Mouse (Mus musculus) adrenal gland, adult (tissue): ENCODE results near the gene Ankrd26.
A peak's percentile ranks its signal among the peaks of the same experiment; 100 is the strongest.
"Not testable (repeated sequence)": the region's sequence is repeated elsewhere in the genome, so short reads cannot be mapped to it uniquely, and the experiment has no call there.

ENCODE experiments used
- DNase-seq, 2 experiments: peaks; one replicate each; pipeline ENCODE4 v3.0.0; 2022 to 2023; ENCODE audit warnings: low spot score in 1 of 2; ENCODE audit not compliant: inconsistent age in 2 of 2

Gene Ankrd26

DNA sequence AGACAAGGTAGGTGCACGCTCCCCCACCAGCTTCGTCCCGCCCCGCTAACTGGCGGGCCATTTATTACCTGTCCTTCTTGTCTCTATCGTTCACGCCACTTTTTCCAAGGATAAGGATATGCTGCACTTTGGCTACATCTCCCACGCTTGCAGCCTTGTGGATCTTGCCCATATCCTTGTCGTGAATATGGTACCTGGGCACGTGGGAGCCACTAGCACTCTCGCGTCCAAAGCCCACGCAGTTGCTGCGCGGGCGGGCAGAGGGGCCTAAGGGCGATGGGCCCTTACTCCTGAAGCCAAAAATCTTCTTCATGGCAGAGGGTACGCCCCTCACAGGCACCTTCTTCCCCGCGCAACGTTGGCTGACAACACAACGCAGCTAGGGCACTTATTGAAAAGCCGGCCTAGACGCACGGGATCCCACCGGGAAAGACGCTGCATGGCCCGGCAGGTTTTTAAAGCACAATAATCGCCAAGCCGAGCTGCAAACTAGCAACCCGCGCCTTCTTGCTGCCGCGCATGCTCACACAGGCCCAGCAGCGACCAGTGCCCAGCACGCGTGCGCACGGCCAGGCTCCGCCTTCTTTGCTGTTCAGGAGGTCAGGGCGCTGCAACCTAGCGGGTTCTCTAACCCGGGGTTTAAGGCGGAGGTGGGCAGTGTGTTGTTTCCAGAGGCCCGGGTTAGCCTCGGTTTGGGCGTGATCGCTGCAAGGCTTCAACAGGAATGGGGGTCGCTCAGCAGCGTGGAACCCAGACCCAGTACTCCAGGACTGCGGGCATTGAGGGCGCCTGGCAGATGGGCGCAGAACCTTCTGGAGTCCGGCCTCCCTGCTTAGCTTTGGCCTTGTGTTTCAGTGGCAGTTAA, at the start of gene Ankrd26:
TSS of gene Ankrd26 (minus strand) at position 482 of the 865 bp plus-strand sequence.
- peak; percentile 96 to 98 for DNase-seq

DNA sequence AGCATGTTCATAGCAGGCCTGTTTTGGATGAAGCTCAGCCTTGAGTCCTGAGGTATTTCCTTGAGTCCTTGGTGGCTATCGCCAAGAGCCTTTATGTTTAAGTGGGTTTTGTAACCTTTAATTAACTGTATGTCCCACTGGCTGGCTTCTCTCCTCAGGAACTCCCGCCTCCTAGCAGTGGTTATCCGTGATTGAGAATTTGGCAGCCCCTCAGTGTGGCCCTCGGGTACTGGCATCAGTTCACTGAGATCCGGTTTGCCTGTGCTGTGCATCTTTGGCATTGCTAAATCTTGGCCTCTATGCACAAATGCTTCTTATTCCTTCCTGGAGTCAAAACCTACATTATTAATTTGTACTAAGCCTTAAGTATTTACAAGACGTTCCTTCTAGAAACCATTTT, 46.9 kb upstream of the Ankrd26 start:
- no peak for DNase-seq

DNA sequence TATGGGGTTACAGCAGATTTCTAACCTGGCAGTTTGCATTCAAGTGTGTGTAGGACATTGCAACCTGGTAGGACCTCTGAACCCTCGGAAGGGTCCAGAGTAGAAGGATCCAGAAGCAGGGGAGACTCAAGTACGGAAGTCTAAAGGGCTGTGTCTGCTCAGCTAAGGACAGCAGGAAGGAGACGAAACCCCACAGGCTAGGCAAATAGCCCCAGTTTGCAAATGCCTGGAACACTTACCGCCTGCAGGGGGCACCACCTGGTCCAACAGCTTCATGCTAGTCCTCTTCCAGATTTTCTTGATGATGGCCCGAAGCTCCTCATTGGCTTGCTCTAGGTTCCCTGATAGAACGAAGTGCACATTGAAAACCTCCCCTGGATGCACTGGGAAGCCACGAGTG, 43.9 kb upstream of the Ankrd26 start:
- peak in 1 of 2 experiments; percentile 50 for DNase-seq

DNA sequence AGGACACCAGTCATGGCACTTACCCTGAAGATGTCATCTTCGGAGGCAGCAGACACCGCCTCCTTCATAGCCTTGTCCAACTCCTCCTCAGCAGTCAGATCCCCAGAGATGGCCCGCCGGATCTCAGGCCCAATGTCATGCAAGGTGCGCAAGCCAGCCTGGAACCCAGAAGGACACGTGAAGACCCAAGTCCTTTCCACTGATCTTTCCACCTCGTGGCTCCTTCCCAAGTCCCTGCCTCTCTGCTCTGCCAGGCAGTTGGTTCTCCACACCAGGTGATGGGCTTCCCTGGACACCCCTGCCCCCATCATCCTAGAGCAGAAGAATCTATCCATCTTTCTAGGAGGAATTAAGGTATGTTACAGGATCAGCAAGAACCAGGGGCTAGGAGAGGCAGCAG, 41.8 kb upstream of the Ankrd26 start:
- DNase-seq, result peak in 1 of 2 experiments; percentile 2

DNA sequence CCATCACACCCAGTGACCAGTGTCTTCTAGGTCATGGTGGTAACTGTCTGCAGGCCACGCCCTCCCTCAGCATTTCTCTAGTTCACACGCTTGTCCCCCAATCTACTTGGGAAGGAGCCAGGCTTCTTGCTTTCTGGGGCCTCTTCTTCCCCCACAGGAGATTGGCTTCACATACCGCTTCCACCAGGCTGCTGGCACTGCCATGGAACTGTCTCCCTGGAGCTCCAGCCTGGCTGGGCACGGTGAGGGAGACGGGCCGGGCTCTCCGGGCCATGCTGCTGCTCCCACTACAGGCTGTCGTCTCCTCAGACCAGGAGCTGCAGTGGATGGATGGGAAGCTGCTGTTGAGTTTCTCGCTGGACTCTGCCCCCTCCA, 33.6 kb upstream of the Ankrd26 start:
- DNase-seq, result no peak

DNA sequence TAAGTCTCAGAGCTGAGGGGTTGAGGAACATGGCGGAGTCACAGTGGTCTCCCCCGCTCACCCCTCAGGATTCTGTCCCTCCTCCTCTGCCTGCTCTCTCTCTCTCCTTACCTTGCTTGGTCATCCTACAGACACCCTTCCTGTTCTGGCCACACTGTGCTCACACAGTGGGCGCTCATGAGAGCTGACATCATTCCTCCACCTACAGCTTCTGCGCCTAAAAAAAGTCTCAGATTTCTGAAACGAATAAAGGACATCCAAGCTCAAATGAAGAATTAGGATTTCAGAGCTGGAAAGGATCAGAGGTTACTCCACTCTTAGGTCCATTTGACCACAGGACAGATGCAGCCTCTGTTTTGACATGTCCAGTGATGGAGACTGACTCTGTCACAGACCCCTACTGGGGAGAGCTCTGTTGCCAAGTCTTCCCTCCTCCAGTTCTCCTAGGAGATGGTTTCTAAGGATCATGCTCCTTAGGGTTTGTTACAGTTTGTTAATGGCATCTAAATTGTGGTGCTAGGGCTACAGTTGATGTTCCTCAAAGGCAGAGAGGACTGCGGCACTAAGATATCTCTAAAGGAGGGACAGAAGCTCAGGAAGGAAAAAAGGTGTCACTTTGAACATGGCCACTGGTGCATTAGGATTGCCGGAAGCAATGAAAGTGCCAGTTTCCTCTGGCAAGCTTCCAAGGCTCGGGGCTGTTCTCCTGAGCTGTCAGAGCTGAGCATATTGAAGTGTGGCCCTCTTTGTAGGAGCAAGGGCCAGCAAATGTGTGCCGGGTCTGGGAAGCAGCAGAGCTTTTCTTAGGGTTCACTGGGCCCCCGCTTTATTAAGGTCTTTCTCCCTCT, 33.0 kb upstream of the Ankrd26 start:
- no peak for DNase-seq

DNA sequence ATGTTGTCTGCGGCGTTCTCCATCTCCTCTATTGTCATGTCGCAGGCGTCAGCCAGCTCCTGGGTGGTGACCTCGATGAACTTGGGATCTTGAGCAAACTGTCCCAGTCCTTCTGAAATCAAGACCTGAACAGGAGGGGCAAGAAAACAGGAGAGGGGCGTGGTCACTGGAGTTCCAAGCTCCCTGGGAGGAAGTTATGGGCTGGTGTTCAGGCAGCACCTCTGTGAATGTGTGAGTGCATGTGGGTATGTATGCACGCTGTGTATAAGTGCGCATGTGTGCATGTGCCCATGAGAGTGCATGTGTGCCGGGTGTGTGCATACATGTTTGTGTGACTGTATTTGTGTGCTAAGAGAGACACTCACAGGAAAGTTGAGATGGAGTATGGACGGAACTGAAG, 32.0 kb upstream of the Ankrd26 start:
- DNase-seq, result no peak

DNA sequence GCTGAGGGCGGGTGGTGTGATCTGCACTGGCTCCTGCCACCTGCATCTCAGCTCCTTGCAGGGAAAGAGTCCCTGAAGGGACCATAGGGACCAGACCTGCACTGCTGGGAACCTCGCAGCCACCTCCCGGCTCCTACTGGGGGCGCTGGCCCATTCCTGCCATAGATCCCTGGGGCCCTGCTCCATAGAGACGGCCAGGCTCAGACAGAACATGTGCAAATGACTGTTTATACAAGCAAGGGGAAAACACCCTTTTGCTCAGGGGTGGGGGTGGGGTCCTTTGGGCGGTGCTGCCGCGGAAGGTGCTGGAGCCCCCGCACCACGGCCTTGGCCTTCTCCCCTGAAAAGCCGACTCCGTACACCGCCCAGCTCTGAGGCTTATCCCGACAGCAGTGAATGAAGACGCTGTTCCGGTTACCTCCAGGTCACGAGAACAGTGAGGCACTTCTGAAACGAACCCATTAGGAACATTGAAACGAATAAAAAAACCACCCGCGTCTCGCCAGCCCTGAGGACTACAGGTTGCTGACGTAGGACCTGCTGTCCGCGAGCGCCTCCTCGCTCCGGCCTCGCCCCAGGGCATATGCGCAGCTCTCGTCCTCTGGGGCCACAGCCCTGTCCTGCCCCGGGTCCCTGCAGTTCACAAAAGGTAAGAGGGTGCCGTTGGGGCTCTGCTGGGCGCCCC, 31.5 kb upstream of the Ankrd26 start:
- DNase-seq, result peak in 1 of 2 experiments; percentile 57

DNA sequence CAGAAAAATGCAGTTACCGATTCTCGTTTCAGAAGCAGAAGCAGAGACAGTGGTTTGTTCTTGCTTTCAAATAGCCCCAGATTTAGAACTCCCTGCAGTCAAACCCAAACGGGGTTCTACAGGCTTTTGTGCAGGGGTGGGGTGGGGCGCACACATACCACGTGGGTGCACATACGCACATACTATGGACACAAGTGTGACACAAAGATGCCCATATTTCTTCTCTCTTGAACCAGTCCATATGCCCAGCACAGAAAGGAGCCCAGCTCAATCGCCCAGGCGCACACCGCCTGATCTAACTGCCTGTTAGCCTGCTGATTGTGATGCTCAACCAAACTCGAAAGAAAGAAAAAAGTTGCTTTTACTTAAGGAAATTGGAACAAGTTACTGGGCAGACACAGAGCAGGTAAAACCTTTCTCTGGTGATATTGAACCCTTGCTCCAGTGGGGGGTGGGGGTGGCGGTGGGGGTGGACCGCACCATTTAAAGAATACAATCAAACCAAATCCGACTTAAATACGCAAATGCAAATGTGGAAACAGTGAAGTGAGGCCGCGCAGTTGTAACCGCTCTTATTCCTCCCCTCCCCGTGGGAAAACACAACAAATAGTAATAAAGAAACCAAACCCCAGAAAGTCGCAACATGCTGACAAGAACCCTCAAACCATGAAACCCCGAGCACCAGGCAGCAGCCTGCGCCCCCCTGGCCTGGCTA, 30.8 kb upstream of the Ankrd26 start:
- DNase-seq, result no peak

DNA sequence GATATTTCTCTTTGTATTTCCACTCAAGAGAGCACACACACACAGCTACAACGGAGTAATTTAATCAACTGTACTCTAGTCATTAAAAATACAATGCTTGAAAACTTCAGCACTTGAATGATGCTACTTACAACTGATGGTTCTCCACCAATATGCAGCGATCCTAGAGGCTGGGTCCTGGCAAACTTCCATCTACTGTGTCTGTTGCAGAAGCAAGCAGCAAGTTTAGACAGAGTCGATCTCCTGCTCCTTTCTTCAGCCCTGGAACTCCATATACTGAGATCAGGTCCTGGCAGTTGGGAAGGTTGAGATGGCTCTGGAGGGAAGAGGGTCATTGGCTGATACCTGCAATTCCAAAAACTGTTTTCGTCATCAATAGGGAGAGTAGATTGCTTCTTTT, 16.7 kb upstream of the Ankrd26 start:
- not testable (repeated sequence) for DNase-seq

DNA sequence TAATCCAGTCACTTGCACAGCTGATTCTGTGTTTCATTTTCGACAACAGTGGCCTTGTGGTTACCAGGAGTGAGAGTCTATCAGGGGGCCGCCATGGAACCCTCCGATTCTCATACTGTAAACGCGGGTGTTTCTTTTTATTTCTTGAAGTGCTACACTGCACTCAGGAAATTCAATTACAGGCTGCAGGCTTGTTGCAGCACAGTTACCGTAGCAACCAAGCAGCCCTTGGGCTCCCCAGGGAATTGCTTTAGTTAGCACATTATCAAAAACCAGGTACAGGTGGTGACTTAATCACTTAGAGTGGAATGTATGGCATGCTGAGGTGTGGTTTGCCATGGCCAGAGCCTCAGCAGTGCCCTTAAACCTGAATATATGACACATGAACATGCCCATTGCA, 12.3 kb upstream of the Ankrd26 start:
- no peak for DNase-seq

DNA sequence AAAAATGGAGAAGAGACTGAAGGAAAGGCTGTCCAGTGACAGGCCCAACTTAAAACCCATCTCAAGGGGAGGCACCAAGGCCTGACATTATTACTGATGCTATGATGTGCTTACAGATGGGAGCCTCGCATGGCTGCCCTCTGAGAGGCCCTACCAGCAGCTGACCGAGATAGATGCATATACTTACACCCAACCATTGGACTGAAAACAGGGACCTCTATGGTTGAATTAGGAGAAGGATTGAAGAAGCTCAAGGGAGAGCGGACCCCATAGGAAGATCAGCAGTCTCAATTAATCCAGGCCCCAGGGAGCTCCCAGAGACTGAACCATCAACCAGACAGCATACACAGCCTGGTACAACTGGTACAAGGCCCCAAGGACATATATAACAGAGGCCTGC, 5.8 kb upstream of the Ankrd26 start:
- DNase-seq, result no peak

DNA sequence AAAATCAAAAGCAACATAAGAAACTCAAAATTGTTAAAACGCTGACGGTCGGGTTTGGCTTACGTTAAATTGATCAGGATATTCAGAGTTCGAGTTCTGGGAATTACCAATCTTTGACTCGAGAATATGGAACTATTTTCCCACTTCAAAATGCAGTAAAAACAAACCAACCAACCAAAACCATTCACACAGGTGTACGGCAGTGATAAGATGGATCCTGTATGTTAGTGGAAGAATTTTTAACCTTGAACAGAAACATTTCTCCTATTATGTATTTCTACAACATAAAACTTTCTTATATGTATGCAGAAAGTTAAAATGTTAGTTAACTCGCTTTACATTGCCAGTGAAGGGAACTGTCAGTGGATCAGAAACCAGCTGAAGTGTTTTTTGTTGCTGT, 801 bp downstream of the Ankrd26 start:
- no peak for DNase-seq

DNA sequence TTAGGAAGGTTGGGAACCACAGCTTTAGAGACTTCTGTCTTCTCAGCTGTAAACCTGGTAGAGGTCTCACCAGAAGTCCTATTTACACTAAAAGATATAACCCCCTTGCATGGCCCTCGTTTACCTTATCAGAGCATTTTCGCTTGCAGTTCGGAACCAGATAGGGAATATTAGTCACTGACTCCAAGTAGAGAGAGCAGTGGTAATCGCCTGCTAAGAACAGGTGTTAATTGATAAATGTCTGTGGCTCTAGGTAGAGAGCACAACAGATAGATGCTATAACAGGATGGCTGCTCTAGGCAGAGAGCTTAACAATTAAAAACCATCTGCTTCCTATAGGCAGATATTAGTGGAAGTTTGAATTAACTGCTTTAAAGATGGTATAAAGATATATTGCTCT, 23.4 kb downstream of the Ankrd26 start:
- DNase-seq, result no peak

DNA sequence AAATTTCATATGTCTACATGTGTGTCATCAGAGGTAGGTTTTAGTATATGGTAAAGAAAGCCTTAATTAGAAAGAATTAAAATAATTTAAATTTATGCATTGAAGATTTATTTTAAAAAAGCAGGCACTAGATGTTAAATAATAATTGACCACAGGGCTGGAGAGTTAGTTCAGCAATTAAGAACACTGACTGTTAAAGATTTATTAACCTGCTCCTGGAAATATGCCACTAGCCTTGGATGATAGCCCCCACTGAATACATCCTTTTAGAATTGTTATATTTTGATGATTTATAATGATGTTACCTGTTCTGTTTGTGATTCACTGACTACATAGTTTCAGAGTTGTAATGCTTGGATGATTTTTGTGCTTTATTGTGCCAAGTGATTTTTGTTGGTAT, 24.8 kb downstream of the Ankrd26 start:
- DNase-seq, result not testable (repeated sequence)

DNA sequence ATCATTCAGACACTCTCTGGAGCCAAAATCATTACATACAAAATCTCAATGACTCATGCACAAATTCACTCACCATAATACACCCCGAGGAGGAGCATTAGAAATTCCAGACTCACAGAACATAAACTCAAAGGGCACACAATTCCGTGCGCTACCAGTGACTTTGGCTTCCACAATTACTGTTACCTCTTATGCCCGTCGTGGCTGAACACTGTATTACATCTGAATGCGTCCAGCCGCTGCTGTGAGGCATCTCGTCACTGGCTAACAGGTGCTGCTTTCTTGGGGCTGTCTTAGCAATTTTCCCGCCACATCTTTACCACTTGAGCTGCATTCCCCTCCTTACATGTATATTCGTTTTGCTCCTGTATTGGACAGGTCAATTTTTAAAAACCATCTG, 26.7 kb downstream of the Ankrd26 start:
- DNase-seq, result no peak

DNA sequence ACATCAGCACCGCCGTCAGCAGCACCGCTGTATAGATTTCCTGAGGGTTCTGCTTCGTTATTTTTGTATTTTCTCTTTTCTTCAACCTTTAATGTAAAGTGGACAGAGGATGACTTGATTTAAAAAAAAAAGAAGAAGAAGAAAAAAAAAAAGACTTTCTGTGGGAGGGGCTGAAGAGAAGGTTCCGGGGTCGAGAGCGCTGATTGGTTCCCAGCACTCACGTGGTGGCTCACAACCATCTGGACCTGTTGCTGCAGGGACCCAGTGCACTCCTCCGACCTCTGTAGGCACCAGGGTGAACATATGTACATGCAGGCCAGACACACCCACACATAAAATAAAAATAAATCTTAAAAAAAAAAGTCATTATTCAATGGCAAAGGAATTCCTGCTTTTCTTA, 28.6 kb downstream of the Ankrd26 start:
- no peak for DNase-seq

DNA sequence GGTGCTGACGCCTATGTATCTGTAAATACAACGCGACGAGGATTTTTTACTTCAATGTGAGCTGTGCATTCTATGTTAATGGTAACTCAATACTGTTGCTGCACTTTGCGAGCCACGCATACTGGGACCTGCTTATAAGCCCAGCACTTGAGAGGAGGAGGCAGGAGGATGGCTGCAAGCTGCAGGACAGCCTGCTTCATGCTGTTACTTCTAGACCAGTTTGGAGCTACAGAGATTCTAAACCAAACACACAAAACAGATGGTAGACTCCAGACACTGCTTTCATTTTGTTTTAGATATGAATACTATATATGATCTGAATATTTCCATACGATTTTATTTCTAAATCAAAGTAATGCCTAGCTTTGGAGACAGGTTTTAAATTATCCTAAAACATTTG, 41.4 kb downstream of the Ankrd26 start:
- no peak for DNase-seq

DNA sequence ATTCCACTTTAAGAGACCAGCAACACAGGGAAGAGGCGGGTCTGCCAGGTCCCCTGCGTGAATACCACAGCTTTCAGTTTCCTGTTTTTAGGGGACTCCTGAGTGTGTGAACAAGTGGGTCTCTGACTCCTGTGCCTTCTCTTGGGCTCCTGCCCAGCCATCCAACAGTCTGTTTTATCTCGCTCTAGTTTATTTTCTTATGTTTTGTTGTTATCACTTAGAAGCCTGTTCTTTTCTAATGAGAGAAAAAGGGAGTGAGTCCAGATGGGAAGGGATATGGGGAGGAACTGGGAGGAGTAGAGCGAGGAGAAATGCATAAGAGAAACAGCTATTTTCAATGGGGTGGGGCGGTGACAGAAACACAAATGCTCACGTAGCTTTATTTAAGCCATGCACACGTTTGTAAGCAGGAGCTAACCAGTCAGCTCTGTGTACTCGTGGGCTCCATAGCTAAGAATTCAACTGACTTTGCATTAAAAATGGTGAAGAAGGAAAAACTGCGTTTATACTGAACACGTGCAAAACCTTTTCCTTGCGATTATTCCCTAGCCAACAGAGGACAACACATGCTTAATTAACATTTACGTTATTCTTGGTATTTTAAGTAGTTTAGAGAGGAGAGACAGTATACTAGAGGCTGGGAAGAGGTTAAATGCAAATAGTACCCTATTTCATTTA, 48.6 kb downstream of the Ankrd26 start:
- DNase-seq, result no peak

DNA sequence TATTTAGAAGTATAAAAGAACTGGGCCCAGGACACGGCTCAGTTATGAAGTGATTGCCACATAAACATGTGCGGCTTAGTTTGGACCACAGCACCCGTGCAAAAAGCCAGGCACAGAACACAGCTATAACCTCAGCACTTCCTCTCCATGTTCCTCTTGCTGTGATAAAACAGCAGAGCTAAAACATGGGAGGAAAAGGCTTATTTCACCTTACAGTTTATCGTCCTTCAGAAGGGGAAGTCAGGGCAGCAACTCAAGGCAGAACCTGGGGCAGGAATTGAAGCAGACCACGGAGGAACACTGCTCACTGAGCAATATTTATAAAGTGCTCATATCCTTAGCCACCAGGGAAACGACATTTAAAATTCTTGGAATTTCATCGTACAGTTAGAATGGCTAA, 63.0 kb downstream of the Ankrd26 start:
- no peak for DNase-seq
